Mouse (Mus musculus): ENCODE results near the gene Imp3.
A peak's percentile ranks its signal among the peaks of the same experiment; 100 is the strongest.
"Not testable (repeated sequence)": the region's sequence is repeated elsewhere in the genome, so short reads cannot be mapped to it uniquely, and the experiment has no call there.

Gene Imp3

DNA sequence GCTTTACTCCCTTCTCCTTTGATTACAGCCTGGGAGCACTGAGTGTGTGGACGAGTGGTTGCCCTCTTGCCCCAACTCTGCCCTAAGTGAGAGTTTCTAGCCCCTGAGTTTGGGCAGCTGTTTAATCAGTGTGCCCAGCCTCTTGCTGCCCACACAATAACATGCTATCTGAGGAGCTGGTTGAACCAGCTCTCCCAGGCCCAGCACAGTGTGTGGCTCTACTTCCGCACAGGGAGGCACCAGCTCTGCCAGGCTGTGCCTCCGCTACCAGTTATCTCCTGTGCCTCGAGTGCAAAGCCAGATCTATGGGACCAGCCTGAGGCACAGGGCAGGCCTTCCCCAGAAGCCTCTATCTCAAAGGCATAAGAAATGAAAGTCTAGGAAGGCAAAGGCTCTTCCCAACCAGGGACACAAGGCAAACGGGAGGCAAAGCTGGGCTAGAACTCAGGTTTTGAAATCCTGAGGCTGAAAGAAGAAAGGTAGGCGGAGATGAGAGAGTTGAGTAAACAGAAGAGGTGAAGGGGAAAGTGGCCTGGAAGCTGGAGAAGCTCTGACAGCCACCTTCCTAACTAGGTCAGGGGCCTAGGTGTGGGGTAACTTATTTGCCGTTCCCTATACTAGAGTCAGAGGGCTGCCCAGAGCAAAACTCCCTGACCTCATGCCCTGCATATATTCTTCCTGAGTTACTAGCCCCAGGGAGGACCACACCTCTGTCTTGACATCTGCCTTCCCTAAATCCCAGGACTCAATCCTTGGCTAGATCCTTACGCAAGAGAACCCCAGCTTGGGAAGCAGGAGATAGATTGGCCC lies 13.2 kb upstream of the Imp3 start:
- no peak for DNase-seq

DNA sequence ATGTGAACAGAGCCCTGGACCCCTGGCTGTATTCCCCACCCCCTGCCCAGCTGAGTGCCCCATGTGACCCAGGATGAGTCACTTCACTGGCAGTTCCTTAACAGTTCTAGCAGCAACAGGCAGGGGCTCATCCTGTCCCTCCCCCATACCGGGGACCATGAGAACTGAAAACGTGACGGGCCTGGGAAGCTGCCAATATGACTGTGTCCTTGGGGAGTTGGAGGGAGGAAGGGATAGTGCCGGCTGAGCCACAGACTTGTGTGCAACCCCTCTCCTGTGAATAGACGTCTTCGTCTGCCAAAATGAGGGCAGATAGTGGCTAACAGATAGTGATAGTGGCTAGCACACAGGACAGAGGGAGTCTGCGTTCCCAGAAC lies 12.6 kb upstream of the Imp3 start:
- DNase-seq, result peak; percentile 91

DNA sequence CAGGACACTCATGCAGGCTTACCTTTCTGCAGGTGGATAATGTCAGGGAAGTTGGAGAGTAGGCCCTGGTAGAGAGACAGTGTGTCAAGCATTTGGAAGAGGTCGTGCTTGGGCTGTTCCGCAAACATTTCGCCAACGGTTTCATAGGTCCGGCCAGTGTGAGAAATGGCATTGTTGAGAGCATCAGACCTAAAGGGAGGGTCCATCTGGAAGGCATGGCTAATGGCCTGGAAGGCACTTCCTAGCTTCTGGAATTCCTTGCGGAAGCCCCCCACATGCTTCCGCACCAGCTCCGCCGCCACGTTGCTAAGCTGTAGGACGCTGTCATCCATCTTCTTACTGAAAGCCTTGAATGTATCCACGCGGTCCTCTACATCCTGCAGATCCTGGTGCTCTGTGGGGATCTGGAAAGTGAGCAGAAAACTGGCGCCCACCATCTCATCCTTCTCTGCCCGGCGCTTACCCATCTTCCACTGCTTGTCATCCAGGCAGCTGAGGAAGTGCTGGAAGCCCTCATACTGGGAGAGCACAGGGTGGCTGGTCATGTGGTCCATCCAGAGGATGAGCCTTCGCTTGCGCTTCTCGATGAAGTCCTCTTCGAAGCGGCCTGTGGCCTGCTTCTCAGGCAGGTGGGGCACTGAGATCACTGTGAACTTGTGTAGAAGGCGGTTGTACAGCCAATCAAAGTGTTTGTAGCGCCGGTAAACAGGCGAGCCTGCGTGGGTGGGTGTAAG lies 11.8 kb upstream of the Imp3 start:
- DNase-seq, result no peak

DNA sequence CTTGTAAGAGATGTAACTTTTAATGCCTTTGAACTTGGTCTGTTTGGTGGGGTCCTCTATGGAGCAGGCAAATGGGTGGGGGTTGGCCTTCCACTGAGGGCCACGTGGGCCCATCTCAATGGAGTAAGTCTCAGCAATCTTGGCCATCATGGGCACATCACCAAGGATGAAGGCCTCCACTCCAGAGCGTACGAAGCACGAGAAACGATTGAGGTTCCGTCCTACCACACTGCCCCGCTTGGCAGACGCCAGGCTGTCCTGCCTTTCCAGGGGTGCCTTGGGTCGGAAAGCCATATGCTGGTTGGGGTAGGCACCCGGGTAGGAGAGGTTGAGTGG lies 11.3 kb upstream of the Imp3 start:
- DNase-seq, result no peak

DNA sequence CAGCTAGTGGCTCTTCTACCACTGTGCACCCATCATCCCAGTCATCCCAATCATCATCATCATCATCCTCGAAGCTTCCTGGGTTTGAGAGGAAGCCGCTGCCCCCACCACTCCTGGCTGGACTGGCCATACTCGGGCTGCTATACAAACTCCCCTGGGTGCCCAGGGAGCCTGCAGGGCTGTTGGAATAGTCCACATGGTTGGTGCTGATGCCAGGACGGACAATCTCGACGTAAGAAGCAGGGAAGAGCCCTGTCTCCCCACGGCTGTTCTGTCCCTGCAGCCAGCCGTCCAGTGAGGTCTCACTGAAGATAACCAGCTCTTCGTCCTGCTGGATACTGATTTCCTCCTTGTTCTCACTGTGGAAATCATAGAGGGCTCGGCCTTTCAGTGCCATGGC lies 10.9 kb upstream of the Imp3 start:
- no peak for DNase-seq

DNA sequence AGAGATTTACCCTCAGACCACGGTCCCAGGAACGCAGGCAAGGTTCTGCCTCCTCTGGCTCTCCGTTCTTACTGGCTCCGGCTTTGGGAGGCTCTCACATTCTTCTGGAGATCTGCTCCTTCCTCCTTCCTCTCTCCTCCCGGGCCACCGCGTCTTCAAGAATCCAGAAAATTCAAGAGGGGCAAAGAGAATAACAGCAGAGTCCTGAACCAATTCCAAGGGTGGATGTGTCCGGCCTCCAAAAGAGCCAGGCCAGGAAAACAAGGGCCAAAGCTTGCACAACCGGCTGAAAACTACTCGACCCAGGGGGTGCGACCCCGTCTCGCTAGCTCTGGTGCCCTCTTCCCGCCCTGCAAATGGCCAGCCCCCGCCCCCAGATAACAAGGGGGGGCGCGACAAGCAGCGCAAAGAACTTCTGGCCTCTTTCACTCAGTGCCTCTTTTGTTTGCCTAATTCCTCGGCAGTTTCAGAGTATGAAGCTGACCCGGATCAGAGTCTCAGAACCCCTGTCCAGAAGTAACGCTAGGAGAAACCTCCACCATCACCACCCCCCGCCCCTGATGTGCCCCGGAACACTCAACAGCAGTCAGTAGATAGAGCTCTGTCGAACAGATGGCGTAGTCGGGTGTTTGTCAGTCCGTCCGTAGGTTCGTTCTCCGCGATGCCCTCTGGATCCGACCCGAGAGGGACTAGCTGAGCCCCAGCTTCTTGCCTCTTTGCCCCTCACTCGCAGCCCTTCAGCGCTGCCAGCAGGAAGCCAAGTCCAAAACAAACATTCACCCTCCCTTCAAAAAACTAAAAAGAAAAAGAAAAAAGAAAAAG lies 9.9 kb upstream of the Imp3 start:
- peak; percentile 56 for DNase-seq

DNA sequence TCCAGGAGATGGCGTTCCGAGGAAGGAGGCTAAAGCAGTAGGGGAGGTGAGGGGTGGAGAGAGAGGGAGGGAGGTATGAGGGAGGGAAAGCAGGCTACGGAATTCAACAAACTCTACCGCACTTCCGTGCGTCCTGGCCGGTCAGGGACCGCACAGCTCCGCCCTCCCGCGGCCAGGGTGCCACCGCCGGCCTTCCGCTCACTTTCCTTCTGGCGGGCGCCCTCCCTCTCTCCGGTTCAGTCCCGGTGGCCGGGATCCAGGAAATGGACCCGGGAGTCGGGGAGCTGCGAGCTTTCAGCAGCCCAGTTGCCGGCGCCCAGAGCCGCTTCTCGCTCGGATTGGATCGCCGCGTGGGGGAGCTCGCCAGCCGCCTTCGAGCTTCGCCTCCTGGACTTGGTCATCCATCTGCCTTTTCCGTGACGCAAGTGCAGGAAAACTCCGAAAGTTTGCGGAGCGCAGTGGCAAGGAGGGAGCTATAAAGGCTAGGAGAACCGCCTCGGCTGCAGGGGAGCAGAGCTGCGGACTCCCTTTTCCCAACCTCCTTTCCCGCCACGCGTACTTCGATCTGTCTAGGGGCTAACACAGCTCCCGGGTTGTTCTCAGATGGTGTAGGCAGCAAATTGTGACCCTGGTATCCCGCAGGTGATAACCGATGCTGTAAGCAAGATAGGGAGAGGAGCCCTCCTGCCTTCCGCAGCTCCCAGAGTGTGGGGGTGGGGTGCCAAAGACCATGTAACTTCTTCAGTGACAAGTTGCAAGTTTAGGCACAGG lies 9.0 kb upstream of the Imp3 start, which contains the start of gene Snx33:
TSS of gene Snx33 (minus strand) at position 331 of the 771 bp plus-strand sequence.
- DNase-seq, result peak; percentile 96

DNA sequence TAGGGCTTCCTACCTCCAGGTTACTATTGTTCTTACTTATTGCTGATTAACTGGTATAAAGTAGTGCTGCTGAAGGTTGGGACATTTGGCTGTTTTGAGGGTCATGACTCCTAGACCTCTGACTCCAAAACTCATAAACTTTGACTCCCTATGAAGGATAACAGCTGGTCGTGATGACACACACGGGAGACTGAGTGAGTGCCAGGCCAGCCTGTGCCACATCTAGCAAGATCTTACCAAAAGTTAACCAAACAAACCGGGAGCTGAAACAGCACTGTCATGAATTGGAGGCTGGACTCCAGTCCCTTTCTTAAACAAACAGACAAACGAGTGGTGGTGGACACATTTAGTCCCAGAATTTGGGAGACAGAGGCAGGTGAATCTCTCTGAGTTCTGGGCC lies 7.8 kb upstream of the Imp3 start:
- no peak for DNase-seq

DNA sequence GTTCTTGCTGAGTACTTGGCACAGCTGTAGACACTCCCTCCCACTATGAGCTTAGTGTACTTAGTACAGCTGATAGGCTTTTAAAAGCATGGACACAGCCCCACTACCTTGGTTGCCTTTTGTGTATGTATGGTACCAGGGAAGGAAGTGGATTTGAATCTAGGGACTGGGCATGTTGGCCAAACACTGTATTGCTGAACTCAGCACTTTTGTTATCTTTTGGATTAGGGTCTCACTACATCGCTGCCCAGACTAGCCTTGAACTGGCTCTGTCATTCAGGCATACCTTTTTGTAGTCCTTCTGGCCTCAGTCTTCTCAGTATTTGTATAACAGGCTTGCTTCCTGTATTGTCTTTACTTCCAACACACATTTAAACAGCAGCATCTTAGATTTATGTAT lies 6.7 kb upstream of the Imp3 start:
- no peak for DNase-seq

DNA sequence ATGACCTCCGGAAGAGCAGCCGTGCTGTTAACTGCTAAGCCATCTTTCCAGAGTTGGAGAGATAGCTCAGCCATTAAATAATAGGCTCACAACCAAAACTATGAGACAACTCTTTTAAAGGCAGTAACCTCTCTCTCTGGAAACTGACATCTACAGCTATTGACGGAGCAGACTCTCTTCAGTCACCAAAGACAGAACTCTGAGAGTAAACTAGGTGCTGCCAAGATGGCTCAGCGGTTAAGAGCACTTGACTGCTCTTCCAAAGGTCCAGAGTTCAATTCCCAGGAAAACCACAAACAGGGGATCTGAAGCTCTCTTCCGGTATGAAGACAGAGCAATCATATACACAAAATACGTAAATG lies 433 bp upstream of the Imp3 start:
- no peak for DNase-seq

DNA sequence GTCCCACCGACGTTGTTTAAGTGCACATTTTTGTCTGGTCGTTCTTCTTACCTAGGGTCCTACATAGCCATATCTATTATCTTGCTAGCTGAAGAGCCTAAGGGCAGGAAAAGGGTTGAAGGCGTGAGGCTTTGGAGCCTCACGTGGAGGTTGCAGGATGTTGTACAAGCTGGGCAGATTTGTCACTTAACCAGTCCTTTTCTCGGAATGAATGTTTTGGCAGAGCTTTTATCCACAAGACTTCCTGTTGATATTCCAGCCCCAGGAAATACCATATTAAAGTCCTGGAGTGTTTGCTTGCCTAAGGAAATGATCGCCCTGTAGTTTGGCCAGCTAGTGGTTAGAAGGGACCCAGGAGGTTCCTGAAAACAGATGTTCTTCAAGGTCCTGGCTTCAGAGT lies 1.1 kb downstream of the Imp3 start:
- peak; percentile 65 for DNase-seq

DNA sequence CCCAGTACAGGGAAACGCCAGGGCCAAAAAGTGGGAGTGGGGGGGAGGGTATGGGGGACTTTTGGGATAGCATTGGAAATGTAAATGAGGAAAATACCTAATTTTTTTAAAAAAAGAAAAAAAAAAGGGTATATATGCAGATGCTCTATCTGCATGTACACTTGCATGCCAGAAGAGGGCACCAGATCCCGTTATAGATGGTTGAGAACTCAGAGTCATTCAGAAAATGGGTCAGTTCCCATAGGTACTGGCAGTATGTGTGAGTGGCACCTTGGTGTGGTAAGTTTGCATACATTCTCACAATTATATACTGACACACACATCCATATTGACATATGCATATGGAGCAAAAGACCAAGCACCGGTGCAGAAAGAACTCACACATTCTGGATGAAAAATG lies 10.2 kb downstream of the Imp3 start:
- peak; percentile 44 for DNase-seq

DNA sequence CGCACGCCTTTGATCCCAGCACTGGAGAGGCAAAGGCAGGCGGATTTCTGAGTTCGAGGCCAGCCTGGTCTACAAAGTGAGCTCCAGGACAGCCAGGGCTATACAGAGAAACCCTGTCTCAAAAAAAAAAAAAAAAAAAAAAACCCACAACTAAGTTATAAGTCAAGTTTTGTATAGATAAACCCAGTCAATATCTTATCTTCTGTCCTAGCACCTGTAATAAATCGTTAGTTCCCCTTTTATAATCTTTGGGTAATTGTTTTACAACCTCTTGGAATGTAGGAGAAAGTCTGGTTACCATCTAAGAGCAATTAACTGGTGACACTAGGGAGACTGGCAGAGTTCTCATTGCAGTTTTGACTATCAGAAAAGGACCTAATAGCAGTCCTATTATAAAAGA lies 11.4 kb downstream of the Imp3 start:
- DNase-seq, result not testable (repeated sequence)

DNA sequence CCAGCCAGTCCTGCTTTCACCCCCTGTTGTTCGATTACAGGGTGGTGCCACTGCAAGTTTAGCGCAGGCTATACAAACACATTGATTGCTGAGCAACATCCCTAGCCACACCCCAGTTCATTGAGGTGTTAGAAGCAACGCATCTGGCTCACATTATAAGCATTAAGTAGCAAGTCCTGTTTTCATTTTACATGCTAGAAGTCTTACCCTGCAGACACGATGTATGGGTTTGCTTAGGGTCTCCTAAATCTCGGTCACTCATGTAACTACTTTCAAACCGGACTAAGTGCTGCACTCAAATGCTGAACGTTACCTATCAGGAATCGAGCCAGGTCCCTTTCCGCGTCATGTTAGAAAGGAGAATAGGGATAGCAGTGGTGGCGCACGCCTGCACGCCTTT lies 12.5 kb downstream of the Imp3 start:
- no peak for DNase-seq

DNA sequence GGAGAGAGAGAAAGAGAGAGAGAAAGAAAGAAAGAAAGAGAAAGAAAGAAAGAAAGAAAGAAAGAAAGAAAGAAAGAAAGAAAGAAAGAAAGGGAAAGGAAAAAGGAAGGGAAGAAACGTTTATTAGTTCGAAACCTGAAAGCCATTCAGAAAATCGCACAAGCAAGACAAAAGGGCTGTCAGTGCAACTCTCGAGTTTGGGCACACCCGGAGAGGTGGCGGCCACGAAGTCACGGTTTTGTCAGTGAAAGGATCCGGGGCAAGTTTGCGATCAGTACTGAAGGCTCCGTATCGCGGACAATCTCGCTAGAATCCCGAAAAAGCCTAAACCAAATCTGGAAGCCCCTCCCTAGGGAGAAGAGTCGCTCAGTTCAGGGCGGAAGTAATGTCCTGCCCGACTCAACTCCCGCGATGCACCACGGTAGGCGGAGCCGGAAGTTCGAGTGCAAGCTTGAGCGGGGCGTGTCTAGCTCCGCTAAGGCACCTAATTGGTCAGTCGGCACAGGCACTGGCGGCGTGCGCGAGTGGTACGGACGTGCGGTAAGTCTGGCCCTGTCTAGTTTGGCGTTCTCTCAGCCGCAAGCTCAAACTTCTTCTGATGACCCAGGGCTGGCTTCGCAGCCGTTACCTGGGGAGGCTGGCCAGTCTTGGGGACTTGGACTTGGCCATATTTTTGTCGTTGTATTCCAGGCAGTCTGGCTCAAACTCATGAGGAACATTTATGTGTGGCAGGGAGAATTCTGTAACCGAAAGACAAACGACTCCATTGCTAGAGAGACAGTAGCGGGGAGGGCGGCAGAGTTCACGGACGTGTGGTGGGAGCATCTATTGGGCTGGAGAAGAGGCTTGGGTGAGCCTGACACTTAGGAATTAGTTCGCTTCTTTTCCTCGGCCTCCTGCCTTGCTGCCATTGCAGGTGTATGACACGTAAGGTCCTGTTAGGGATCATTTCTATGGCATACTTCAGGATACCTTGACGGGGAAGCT lies 13.4 kb downstream of the Imp3 start, which contains the start of gene Snupn:
TSS of gene Snupn (plus strand) at position 465 of the 987 bp plus-strand sequence.
- DNase-seq, result peak; percentile 98

DNA sequence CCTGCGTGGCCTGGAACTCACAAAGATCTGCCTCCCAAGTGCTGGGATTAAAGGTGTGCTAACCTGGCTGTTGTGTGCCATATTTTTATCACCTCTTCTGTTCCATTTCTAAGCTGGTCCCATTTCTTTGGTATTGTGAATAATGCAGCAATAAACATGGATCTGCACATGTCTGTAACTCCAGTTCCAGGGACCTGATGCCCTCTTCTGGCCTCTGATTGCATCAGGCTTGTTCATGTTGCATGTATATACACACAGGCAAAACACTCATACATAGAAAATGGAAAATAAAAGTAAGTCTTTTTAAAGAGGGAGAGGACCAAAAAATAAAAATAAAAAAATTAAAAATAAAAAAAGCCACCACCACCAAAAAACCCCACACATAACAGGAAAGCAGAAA lies 16.3 kb downstream of the Imp3 start:
- DNase-seq, result no peak

DNA sequence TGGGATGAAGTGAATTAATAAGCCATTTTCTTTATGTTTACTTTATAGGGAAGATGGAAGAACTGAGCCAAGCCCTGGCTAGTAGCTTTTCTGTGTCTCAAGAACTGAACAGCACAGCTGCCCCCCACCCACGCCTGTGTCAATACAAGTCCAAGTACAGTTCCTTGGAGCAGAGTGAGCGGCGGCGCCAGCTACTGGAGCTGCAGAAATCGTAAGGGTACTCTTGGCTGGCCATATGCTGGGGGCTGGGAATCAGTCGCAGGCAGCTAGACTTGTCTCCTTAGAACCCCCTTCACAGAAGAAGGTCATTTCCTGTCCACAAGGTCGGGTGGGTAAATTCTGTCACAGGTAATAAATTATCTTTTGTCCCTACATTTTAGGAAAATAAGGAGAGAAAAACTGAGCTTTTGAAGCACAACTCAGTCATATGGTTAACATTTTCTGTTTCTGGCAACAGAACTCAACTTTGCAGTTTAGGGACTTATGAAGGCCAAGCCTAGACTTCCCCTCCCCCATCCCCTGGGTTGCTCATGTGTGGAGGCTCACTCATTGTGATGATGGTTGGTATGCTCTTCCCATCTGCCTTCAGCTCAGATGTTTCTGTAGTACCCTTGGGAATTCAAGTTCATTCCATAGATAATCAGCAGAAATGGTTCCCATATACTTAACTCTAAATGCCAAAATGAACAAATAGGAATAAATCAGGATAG lies 19.8 kb downstream of the Imp3 start:
- DNase-seq, result no peak

DNA sequence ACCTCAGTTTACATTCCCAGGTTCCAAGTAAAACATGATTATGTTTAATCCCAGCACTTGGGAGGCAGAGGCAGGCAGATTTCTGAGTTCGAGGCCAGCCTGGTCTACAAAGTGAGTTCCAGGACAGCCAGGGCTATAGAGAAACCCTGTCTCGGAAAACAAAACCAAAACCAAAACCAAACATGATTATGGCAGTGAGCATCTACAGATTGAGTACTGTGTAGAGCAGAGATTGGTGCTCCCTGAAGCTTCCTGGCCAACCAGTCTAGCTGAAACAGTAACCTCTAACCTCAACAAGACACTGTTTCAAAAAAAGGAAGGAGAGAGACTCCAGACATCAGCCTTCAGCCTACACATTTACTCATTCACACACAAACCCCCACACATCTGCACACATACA lies 21.4 kb downstream of the Imp3 start:
- no peak for DNase-seq

DNA sequence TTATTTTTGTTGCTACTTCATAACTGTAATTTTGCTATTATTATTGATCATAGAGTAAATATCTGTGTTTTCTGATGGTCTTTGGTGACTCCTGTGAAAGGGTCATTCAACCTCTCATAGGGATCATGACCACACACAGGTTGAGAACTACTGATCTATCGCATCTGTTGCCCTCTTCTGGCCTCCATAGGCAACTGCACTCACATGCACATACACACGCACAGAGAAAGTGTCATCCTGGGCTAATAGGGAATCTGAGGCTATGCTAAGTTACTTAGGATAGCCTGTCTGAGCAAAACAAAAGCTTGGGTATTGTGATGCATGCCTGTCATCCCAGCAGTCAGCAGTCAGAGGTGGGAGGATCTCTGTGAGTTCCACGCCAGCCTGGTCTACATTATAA lies 24.3 kb downstream of the Imp3 start:
- no peak for DNase-seq

DNA sequence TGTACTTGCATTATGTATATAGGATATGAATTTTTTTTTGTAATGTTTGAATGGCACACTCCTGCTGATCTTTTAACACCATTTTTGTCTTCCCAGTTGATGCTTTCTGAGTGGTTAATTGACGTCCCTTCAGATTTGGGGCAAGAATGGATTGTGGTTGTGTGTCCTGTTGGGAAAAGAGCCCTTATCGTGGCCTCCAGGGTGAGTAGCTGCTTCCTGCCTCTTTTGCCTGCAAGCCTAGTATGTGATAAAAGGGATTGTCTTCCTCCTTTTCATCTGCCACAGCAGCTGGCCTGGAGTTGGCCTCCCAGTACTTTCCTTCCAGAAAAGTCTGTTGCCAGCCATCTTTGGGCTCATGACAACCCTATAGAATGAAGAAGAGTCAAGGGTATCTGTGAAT lies 32.9 kb downstream of the Imp3 start:
- no peak for DNase-seq

DNA sequence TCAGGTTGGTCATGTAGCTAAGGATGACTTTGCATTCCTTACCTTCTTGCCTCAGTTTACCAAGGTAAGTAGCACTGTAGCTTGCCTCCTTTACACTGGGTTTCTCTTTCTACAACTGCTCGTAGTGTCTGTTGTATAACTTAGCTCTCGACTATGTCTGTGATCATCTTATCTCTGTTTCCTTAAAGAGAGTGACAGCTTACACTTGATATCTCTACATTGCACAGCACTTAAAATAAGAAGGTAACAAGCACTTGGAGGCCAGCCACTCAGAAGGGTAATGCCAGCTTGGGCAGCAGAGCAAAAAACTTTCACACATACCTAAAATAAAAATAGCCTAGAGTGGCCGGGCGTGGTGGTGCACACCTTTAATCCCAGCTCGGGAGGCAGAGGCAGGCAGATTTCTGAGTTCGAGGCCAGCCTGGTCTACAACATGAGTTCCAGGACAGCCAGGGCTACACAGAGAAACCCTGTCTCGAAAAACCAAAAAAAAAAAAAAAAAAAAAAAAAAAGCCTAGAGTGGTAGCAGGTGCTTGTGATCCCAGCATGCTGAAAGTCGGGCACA lies 36.8 kb downstream of the Imp3 start:
- DNase-seq, result no peak

All from kidney, adult 9 months (tissue).